Mouse (Mus musculus) hindbrain, embryonic 11.5 days (tissue): ENCODE measurements at regions not wholly inside any gene's neighbourhood (a gene's known extent, or its start where the extent isn't known, plus 50 kb on each side); places are given as distances from the start of the nearest gene placed in this dataset.

Experiments used
- ATAC-seq: fragments of 200-750 bp; cut with Nextera tagmentation; 2 replicates; pipeline ENCODE4 v1.8.0; 2017; ENCODE audit warnings: mild to moderate bottlenecking, moderate TSS enrichment, moderate library complexity; ENCODE audit not compliant: low FRiP score
- DNase-seq: peaks from one replicate; pipeline ENCODE4 v3.0.0-alpha.2; 2015; ENCODE audit warnings: low spot score
- H3K27ac ChIP-seq: fragments of 300-500 bp; sonication (generic); 2 replicates; pipeline ENCODE4 v1.5.1; 2014; ENCODE audit warnings: mild to moderate bottlenecking, low read depth, low read length
- H3K27me3 ChIP-seq: fragments of 300-500 bp; sonication (generic); 2 replicates; pipeline ENCODE4 v1.6.1; 2014; ENCODE audit warnings: mild to moderate bottlenecking, low read length, moderate library complexity, mixed read lengths; ENCODE audit not compliant: control insufficient read depth, insufficient read depth
- H3K36me3 ChIP-seq: fragments of 300-500 bp; sonication (generic); 2 replicates; pipeline ENCODE4 v1.6.1; 2014; ENCODE audit warnings: mild to moderate bottlenecking, low read length, moderate library complexity, mixed read lengths; ENCODE audit not compliant: control insufficient read depth, insufficient read depth
- H3K4me1 ChIP-seq: fragments of 300-500 bp; sonication (generic); replicated peaks from 2 replicates; pipeline ENCODE4 v1.6.1; 2014; ENCODE audit warnings: low read length, mixed read lengths; ENCODE audit not compliant: control insufficient read depth, insufficient read depth
- H3K4me2 ChIP-seq: fragments of 300-500 bp; sonication (generic); replicated peaks from 2 replicates; pipeline ENCODE4 v1.6.1; 2014; ENCODE audit warnings: mild to moderate bottlenecking, low read depth, low read length
- H3K4me3 ChIP-seq: fragments of 300-500 bp; sonication (generic); 2 replicates; pipeline ENCODE4 v1.5.1; 2014; ENCODE audit warnings: low read depth, low read length
- H3K9ac ChIP-seq: fragments of 300-500 bp; sonication (generic); 2 replicates; pipeline ENCODE4 v1.6.1; 2014; ENCODE audit warnings: low read depth, low read length
- H3K9me3 ChIP-seq: fragments of 300-500 bp; sonication (generic); 2 replicates; pipeline ENCODE4 v1.6.1; 2016; ENCODE audit warnings: low read length; ENCODE audit not compliant: control insufficient read depth
- WGBS: fragments of 180-500 bp; shearing (Covaris S2); extraction: QIAGEN DNeasy Blood & Tissue Kit; methylation state at CpG from one replicate; pipeline ENCODE4 v1.1.7; 2014; 5-methylcytosine and 5-hydroxymethylcytosine counted together

DNA sequence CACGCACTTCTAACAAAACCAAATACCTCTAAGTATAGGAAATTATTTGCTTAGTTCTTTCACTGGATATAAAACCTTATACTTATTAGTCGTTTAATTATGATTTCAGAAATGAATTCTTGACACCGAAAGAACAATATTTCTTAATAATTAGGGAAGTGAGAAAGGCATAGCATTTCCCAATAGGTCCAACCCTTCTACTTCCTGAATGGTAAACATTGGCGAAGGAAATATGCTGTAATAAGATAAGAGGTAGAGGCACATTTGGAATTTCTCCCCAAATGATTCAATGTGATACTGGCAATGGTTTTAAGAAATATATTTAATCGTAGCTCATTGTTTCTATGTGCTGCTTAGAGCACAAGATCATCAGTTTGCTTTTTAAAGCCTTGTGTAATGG, 464.5 kb upstream of the Ptger4 start:
- DNase-seq, result no peak
- Histone ChIP-seq H3K27me3 (no peaks in the 10 kb centered on the region), H3K27ac (no peak overlapping the region), H3K36me3 (no peaks in the 10 kb centered on the region), H3K9me3 (no peaks in the 10 kb centered on the region), H3K4me1 (no peaks in the 10 kb centered on the region), H3K4me2 (no peak overlapping the region), H3K9ac (no peak overlapping the region), H3K4me3 (no peak overlapping the region)
- no peak for ATAC-seq
- whole genome bisulfite sequencing, result 89% methylated on average over 5 of the region's 5 CpGs

DNA sequence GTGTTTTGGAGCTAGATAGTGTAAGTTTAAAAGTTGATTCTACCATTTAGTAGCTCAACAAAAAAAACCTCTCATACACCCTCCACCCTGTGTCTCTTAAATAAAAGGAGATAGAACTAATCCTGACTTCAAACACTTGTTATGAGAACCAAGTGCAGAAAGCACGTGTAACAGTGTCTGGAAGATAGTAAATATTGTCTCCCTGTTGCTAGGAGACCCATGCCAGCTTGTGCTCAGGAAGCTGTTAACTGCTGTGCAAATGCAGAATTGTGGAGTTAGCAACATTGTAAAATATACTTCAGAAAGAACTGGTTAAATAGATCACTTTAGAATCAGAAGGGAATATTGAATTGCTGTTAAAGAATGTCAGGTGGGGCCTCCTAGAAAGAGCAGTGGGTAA, 496.7 kb upstream of the Ptger4 start:
- no peak overlapping the region for H3K9ac ChIP-seq
- H3K4me1 ChIP-seq, result no peaks in the 10 kb centered on the region
- H3K4me3 ChIP-seq, result no peak overlapping the region
- 45% methylated on average over 1 of the region's 1 CpGs for WGBS
- no peak for DNase-seq
- H3K9me3 ChIP-seq, result no peaks in the 10 kb centered on the region
- H3K27ac ChIP-seq, result no peak overlapping the region
- no peak overlapping the region for H3K4me2 ChIP-seq
- no peak for ATAC-seq
- H3K36me3 ChIP-seq, result no peaks in the 10 kb centered on the region
- no peaks in the 10 kb centered on the region for H3K27me3 ChIP-seq

DNA sequence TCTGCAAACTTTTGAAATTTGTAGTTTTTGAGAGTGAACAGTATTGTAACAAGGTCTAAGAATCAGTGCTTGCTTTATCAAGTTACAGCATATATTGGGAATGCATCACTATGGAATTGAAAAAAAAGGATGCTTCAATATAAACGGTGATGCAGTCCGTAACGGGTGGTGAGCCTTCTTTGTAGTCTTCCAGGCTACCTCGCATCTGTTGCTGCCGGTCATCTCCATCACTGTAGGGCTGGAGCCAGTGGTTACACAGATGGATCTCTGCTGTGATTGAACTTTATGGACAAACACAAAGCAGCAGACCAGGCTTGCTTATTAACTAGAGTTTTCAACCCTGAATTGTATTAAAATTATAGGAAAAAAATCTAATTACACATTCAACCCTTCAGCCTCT, 499.9 kb upstream of the Ptger4 start:
- H3K4me3 ChIP-seq, result no peak overlapping the region
- H3K4me1 ChIP-seq, result no peaks in the 10 kb centered on the region
- H3K27ac ChIP-seq, result no peak overlapping the region
- no peaks in the 10 kb centered on the region for H3K9me3 ChIP-seq
- no peak overlapping the region for H3K9ac ChIP-seq
- 91% methylated on average over 5 of the region's 5 CpGs for WGBS
- ATAC-seq, result no peak
- DNase-seq, result no peak
- H3K36me3 ChIP-seq, result no peaks in the 10 kb centered on the region
- no peaks in the 10 kb centered on the region for H3K27me3 ChIP-seq
- no peak overlapping the region for H3K4me2 ChIP-seq

DNA sequence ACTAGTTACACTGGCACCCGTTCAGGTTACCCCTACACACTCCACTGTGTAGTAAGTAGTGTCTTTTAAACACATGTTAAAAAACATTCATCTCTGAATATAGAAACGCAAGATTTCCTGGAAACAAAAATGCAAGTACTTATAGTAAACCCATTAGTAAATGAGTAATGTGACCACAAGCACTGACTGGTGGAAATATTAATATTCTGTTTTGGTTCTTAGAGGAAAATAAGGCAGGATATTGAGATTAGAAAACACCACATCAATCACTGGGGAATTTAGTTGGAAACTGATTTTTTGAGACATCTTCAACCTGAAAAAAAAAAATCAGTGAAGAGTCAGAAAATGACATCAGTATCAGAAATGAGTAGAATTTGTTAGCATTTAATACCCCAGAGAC, 514.7 kb upstream of the Ptger4 start:
- Histone ChIP-seq H3K4me3 (no peak overlapping the region), H3K9me3 (no peaks in the 10 kb centered on the region), H3K4me2 (no peak overlapping the region), H3K27ac (no peak overlapping the region), H3K36me3 (no peaks in the 10 kb centered on the region), H3K27me3 (no peaks in the 10 kb centered on the region), H3K9ac (no peak overlapping the region), H3K4me1 (no peaks in the 10 kb centered on the region)
- no peak for ATAC-seq
- 93% methylated on average over 2 of the region's 2 CpGs for WGBS
- no peak for DNase-seq

DNA sequence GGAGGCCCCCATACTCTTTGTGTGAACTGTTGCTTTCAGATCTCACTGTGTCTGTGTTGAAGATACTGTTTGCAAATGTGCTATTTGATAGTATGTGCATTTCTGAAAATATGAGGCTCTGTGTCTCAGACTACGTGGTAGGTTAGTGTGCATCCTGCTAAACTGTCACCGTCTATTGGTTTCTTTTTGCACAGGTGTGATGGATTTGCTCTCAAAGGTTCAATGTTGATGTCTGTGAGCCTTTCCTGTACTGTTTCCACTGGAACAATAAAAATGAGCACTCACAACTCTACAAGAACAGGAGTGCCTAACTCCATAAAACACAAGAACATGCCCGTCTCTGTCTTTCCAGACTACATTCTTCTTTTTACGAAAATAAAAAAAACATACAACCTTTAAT, 518.2 kb upstream of the Ptger4 start:
- no peaks in the 10 kb centered on the region for H3K36me3 ChIP-seq
- no peak overlapping the region for H3K4me3 ChIP-seq
- ATAC-seq (no peak), DNase-seq (no peak)
- 95% methylated on average over 4 of the region's 4 CpGs for WGBS
- no peaks in the 10 kb centered on the region for H3K9me3 ChIP-seq
- H3K27ac ChIP-seq, result no peak overlapping the region
- no peaks in the 10 kb centered on the region for H3K27me3 ChIP-seq
- no peaks in the 10 kb centered on the region for H3K4me1 ChIP-seq
- H3K9ac ChIP-seq, result no peak overlapping the region
- no peak overlapping the region for H3K4me2 ChIP-seq

DNA sequence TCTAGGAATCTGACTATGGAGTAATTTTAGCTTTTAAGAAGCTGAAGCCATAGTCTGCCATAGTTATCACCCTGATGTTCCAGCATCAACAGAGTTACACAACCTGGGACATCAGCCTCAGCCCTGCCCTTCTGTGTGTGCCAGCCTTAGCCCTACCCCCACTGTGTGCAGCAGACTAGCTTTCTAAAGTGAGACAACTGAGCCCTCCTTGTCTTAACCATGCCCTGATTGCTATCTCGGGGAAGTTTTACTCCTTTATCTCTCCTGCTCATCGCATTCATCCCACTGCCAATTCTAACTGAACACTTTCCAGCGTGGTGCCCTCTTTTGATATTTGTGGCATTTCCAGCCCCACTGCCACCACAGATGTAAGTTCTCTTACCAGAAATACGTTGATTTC, 522.5 kb upstream of the Dab2 start:
- Histone ChIP-seq H3K4me1 (no peaks in the 10 kb centered on the region), H3K9ac (no peak overlapping the region), H3K36me3 (no peaks in the 10 kb centered on the region), H3K4me2 (no peak overlapping the region), H3K27ac (no peak overlapping the region), H3K9me3 (no peaks in the 10 kb centered on the region), H3K4me3 (no peak overlapping the region), H3K27me3 (no peaks in the 10 kb centered on the region)
- DNase-seq (no peak), ATAC-seq (no peak)
- 86% methylated on average over 4 of the region's 4 CpGs for WGBS

DNA sequence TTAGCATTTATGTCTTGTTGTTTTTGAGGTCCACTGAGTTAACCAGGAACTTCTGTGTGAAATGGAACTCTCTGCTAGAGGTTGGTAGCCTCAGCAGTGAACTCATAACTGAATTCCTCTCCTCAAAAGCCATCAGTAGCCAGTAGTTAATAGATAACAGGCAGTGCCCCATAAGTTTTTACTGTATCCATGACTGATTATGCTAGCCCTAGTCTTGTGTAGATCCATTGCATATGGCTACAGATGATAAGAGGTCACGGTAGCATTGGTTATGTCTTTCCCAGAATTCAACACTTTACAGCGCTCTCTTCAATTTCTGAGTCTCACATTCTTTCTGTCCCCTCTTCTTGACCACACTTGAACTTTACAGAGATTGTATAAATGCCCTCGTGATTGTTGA, 499.7 kb upstream of the Dab2 start:
- no peaks in the 10 kb centered on the region for H3K4me1 ChIP-seq
- no peaks in the 10 kb centered on the region for H3K9me3 ChIP-seq
- no peak overlapping the region for H3K4me2 ChIP-seq
- H3K4me3 ChIP-seq, result no peak overlapping the region
- 91% methylated on average over 3 of the region's 3 CpGs for WGBS
- H3K27me3 ChIP-seq, result no peaks in the 10 kb centered on the region
- no peak for DNase-seq
- H3K27ac ChIP-seq, result no peak overlapping the region
- no peak for ATAC-seq
- H3K9ac ChIP-seq, result no peak overlapping the region
- H3K36me3 ChIP-seq, result no peaks in the 10 kb centered on the region

DNA sequence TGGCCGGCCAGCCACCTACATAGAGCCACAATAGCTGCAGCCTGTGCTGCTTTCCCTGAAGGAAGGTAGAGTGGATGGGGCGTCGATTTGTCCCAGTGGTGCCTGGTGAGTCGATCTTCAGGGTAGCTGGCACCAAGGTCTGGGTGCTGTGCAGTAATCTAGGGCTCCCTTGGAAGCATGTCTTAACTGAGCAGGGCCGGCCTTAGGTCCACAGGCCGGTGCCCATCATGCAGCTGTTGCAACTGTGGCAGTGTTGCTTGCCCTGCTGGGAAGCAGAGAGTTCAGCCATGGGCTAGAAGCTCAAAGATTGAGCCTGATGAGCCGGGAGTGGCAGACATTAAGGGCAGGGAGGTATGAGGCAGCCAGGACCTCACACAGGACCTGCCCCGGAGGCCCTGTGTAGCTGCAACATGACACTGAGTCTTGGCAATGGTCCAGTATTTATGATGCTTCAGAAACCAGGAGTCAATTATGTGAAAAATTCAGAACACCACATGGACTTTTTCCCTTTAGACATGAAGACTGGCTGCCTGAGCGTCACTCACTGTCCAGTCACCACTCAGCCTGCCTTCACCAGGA, 488.3 kb upstream of the Dab2 start:
- DNase-seq (peak; percentile 3), ATAC-seq (no peak)
- H3K27ac ChIP-seq, result no peak overlapping the region
- H3K4me3 ChIP-seq, result no peak overlapping the region
- WGBS, result 81% methylated on average over 9 of the region's 9 CpGs
- no peak overlapping the region for H3K4me2 ChIP-seq
- H3K9ac ChIP-seq, result no peak overlapping the region
- no peaks in the 10 kb centered on the region for H3K9me3 ChIP-seq
- H3K4me1 ChIP-seq, result no peaks in the 10 kb centered on the region
- no peaks in the 10 kb centered on the region for H3K27me3 ChIP-seq
- H3K36me3 ChIP-seq, result no peaks in the 10 kb centered on the region

DNA sequence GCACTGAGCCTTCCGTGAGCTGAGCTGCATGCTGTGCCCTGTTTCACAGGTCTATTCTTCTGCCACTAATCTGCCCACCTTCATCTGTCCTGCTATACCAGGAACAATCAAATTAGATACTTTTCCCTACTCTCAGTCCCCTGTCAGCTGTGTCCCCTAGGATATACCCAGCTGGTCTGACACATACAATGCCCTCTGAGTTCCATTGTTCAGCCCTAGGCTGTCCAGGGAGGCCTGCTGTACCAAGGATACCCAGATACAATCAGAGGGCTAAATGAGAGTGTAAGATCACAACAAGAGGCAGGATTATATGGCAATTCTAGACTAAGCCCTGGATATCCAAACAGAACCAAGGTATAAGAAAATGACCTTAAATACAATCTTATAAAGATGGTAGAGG, 487.6 kb upstream of the Dab2 start:
- peak; percentile 19; the same call in 1 of the 2 replicates for ATAC-seq
- Histone ChIP-seq H3K9ac (no peak overlapping the region), H3K4me3 (no peak overlapping the region), H3K36me3 (no peaks in the 10 kb centered on the region), H3K9me3 (no peaks in the 10 kb centered on the region), H3K4me1 (no peaks in the 10 kb centered on the region), H3K27ac (no peak overlapping the region), H3K27me3 (no peaks in the 10 kb centered on the region), H3K4me2 (no peak overlapping the region)
- DNase-seq, result no peak
- 88% methylated on average over 1 of the region's 1 CpGs for WGBS
